Mouse (Mus musculus) liver, embryonic 14.5 days (tissue): ENCODE data around the gene Mical3.

Experiments used
- CTCF ChIP-seq: IDR thresholded peaks from 2 replicates; pipeline ENCODE4 v1.5.1; 2016; ENCODE audit warnings: antibody characterized with exemption, low read depth, control low read depth
- EP300 ChIP-seq: IDR thresholded peaks from 2 replicates; pipeline ENCODE4 v1.6.1; 2016; ENCODE audit warnings: antibody characterized with exemption, low read depth

GRCm38 (mm10) chr6:121037086-121037485 is 93.7 kb downstream of the Mical3 start:
- TF ChIP-seq EP300 (no peak), CTCF (no peak)
